Mouse (Mus musculus) myocyte (in vitro differentiated cells): ENCODE measurements around the gene Brwd1.

ENCODE experiments used
- CEBPB ChIP-seq: IDR thresholded peaks from 2 replicates; pipeline ENCODE4 v1.6.1; 2011; ENCODE audit warnings: mild to moderate bottlenecking, moderate library complexity; ENCODE audit not compliant: poor library complexity, insufficient read depth, severe bottlenecking
- E2F4 ChIP-seq: IDR thresholded peaks from one replicate; pipeline ENCODE4 v1.6.1; 2011; ENCODE audit warnings: mild to moderate bottlenecking, control low read depth, moderate library complexity; ENCODE audit not compliant: insufficient read depth
- MAX ChIP-seq: IDR thresholded peaks from one replicate; pipeline ENCODE4 v1.6.1; 2011; ENCODE audit warnings: low read depth, mild to moderate bottlenecking, control low read depth
- MYOD1 ChIP-seq, 3 experiments: IDR thresholded peaks; one replicate each; pipeline ENCODE4 v1.6.1; 2011; ENCODE audit warnings: control low read depth in 2 of 3, low read depth in 2 of 3, mild to moderate bottlenecking in 2 of 3, moderate library complexity in 1 of 3; ENCODE audit not compliant: insufficient read length in 2 of 3, control insufficient read depth in 1 of 3
- POLR2A ChIP-seq: IDR thresholded peaks from one replicate; pipeline ENCODE4 v1.6.1; 2011; ENCODE audit warnings: low read depth, mild to moderate bottlenecking, control low read depth, moderate library complexity; ENCODE audit not compliant: insufficient read length
- POLR2AphosphoS2 ChIP-seq: IDR thresholded peaks from one replicate; pipeline ENCODE4 v1.6.1; 2011; ENCODE audit warnings: low read depth, control low read depth; ENCODE audit not compliant: insufficient read length
- REST ChIP-seq: IDR thresholded peaks from one replicate; pipeline ENCODE4 v1.6.1; 2011; ENCODE audit warnings: mild to moderate bottlenecking, control low read depth, moderate library complexity; ENCODE audit not compliant: insufficient read depth, insufficient read length
- SRF ChIP-seq: IDR thresholded peaks from one replicate; pipeline ENCODE4 v1.6.1; 2011; ENCODE audit warnings: low read depth; ENCODE audit not compliant: control insufficient read depth, insufficient read length
- TCF12 ChIP-seq: IDR thresholded peaks from one replicate; pipeline ENCODE4 v1.6.1; 2011; ENCODE audit warnings: mild to moderate bottlenecking, control low read depth; ENCODE audit not compliant: poor library complexity, insufficient read depth, severe bottlenecking
- TCF3 ChIP-seq: IDR thresholded peaks from one replicate; pipeline ENCODE4 v1.6.1; 2011; ENCODE audit warnings: low read depth, control low read depth; ENCODE audit not compliant: insufficient read length
- USF1 ChIP-seq: IDR thresholded peaks from one replicate; pipeline ENCODE4 v1.6.1; 2011; ENCODE audit warnings: low read depth, mild to moderate bottlenecking, control low read depth, moderate library complexity

DNA sequence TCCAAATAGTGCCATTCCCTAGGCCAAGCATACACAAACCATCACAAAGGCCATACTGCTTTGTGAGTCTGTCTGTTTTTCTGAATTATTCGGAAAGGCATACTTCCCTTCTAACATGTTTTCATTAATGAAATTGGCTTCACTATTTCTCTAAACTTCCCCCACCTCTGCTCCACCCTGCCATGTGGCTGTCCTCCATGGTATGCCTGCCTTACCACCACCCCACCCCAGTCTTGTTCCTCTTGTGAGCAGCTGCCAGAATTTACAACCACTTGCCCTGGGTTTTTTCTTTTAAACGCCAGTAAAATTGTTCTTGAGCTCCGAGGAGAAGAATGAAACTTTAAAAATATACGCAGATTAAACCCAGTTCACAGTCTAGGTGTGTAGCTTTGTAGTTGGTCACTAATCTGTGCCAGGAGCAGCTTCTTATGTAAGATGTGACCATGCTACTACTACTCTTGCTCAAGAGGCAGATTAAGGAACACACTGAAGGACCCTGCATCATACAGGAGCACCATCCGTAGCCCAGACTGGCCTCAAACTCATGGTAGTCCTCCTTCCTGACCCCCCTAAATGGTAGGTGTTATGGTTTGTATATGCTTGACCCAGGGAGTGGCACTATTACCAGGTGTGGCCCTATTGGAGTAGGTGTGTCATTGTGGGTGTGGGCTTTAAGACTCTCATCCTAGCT lies 28.5 kb upstream of the Brwd1 start:
- TF ChIP-seq TCF12 (no peak), POLR2A (no peak), USF1 (no peak), POLR2AphosphoS2 (no peak), TCF3 (no peak), MAX (no peak), REST (no peak), SRF (no peak), CEBPB (no peak), MYOD1 (IDR thresholded peaks at IDR 0.05; ENCODE audit: control insufficient read depth in 1 of 3, insufficient read length in 2 of 3, low read depth in 2 of 3) (no peak), E2F4 (no peak)
